Mouse (Mus musculus): ENCODE measurements around the gene Vat1. TPM values are rescaled to one million over a fixed set of nuclear protein-coding genes. Genes with fewer than 3 reads are reported as not detected.
"Not testable (repeated sequence)": the region's sequence is repeated elsewhere in the genome, so short reads cannot be mapped to it uniquely, and the experiment has no call there.

Gene Vat1
- polyA plus RNA-seq (2012; rRNA removed): 169 and 204 TPM in 2 replicates

DNA sequence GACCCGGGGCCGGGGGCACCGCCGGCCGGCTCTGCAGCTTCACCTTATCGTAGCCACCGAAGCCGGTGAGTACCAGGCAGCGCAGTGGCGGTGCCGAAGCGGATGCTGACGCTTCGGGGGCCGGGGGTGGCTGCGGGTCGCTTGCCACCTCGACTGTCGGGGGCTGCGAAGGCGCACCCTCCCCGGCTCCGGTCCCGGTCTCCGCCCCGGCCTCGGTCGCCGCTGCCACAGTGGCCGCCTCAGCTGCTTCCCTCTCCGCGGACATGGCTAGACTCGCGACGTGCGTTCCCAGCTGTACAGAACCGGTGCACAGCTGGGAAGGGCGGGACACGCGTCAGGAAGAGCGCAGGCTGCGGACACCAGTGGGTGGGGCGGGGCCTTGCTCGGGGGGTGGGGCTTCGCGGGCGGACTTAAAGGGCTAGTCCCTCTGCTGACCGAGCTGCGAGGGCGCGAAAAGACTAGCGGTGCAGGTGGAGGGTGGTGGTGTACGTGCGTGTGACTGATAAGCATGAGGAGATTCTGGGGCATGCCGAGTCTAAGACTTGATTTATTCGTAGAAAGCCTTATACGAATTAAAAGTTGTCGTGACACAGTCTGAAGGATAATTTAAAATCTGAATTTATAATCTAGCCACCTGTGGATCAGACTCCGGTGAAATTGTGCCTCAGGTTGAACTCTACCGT lies at the start of gene Vat1:
TSS of gene Vat1 (minus strand) at position 362 of the 683 bp plus-strand sequence.
- peak; percentile 89 for DNase-seq (ENCODE audit: low read depth)
- 0 out of 2 replicates have a peak, but pooled peaks have one; percentile 18 for TF ChIP-seq POLR2A (IDR thresholded peaks at IDR 0.05; ENCODE audit: borderline replicate concordance, extremely low read depth, insufficient read depth, insufficient read length, poor library complexity, severe bottlenecking)
- no peak for TF ChIP-seq CTCF (IDR thresholded peaks at IDR 0.05; ENCODE audit: borderline replicate concordance, extremely low read depth, insufficient read depth, insufficient read length)

DNA sequence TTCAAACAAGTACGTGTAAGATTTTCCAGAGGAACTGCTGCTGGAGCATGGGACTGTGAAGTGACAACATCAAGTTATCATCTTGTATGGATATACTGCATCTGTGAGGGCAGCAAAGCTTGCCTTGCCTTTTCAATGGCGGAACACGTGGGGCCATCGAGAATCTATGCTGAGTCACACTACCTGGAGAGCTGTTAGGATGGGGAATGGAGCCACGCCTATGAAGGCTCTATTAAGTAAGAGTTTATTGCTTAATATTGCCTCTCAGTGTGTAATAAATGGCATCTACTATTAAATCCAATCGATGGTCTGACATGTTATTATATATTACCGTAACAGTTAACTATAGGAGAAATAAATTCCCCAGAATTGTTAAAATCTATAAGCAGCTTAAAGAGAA lies 41.1 kb upstream of the Vat1 start:
- no peak for DNase-seq (ENCODE audit: low read depth)
- no peak for TF ChIP-seq POLR2A (IDR thresholded peaks at IDR 0.05; ENCODE audit: borderline replicate concordance, extremely low read depth, insufficient read depth, insufficient read length, poor library complexity, severe bottlenecking)
- no peak for TF ChIP-seq CTCF (IDR thresholded peaks at IDR 0.05; ENCODE audit: borderline replicate concordance, extremely low read depth, insufficient read depth, insufficient read length)

DNA sequence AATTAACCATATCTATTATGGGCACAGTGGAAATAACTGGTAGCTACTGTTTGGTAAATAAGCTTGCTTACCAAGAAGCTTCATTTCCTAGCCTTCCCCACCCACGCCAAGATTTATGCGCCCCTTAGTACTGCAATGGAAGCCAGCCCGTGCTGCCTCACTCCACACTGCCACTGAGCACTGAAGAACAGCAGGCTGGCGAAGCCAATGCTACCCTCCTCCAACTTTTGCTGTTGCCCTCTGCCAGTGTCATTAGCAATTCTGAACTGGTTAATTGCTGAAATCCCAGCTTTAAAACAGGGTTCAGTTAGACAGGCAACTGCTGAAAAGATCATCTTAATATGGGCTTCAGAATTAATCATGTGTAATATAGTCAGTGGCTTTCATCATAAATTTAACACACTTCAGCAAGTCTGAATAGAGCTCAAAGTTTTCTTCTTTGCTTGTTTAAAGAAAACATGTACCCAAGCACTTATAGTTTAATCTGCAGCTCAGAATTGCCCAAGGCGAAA lies 40.3 kb upstream of the Vat1 start:
- TF ChIP-seq POLR2A (IDR thresholded peaks at IDR 0.05; ENCODE audit: borderline replicate concordance, extremely low read depth, insufficient read depth, insufficient read length, poor library complexity, severe bottlenecking): no peak
- no peak for TF ChIP-seq CTCF (IDR thresholded peaks at IDR 0.05; ENCODE audit: borderline replicate concordance, extremely low read depth, insufficient read depth, insufficient read length)
- DNase-seq (ENCODE audit: low read depth): peak; percentile 78

DNA sequence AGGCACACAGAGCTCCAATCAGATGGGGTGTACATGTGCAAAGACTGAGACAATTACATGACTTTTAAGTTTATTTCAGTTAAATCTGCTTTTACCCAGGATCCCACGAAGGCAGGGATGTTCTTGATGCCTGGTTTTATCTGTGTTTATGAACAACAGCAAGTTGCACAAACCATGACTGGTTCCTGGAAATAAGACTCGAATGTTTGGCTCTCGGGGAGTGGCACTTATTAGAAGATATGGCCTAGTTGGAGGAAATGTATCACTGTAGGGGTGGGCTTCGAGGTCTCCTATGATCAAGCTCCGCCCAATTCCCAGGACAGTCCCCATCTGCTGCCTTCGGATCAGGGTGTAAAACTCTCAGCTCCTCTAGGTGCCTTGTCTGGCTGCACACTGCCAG lies 20.1 kb upstream of the Vat1 start:
- no peak for TF ChIP-seq CTCF (IDR thresholded peaks at IDR 0.05; ENCODE audit: borderline replicate concordance, extremely low read depth, insufficient read depth, insufficient read length)
- no peak for DNase-seq (ENCODE audit: low read depth)

GRCm38 (mm10) chr11:101485509-101486028 lies 19.5 kb upstream of the Vat1 start:
- DNase-seq (ENCODE audit: low read depth): peak; percentile 77
- TF ChIP-seq CTCF (IDR thresholded peaks at IDR 0.05; ENCODE audit: borderline replicate concordance, extremely low read depth, insufficient read depth, insufficient read length): no peak
- TF ChIP-seq POLR2A (IDR thresholded peaks at IDR 0.05; ENCODE audit: borderline replicate concordance, extremely low read depth, insufficient read depth, insufficient read length, poor library complexity, severe bottlenecking): no peak

DNA sequence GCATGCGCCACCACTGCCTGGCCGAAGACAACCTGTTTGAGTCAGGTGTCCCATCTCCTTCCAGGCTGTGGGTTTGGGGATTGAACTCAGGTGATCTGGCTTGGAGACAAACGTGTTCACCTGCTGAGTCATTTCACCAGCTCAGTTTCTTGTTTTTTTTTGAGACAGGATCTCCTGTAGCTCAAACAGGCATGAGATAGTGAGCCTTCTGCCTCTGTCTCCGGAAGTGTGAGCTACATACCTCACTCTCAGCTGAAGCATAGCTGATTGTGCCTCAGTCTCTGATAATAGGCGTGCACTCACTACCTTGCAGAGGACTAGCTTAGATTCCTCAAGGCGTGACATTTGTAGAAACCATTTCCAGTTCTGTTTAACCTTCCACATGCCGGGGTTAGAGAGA lies 18.8 kb upstream of the Vat1 start:
- no peak for TF ChIP-seq CTCF (IDR thresholded peaks at IDR 0.05; ENCODE audit: borderline replicate concordance, extremely low read depth, insufficient read depth, insufficient read length)
- no peak for TF ChIP-seq POLR2A (IDR thresholded peaks at IDR 0.05; ENCODE audit: borderline replicate concordance, extremely low read depth, insufficient read depth, insufficient read length, poor library complexity, severe bottlenecking)
- DNase-seq (ENCODE audit: low read depth): no peak

DNA sequence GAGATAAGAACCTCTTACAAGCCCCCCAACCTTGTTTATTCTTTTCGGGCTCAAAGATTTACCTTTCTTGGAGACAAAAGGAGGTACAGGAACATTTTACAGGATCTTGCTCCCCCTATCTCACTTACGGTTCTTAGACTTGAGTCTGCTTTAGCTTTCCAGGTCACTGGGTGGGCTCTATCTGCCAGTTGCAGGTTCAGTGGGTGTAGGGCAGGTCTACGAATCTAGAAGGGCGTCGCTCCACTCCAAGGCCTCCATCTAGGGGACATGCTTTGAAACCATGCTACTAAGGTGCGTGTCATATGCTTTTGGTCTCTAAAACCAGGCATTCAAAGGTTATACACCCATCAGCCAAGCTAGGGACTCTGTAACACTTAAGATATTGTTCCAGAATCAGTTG lies 18.2 kb upstream of the Vat1 start:
- no peak for DNase-seq (ENCODE audit: low read depth)
- TF ChIP-seq CTCF (IDR thresholded peaks at IDR 0.05; ENCODE audit: borderline replicate concordance, extremely low read depth, insufficient read depth, insufficient read length) (no peak), POLR2A (IDR thresholded peaks at IDR 0.05; ENCODE audit: borderline replicate concordance, extremely low read depth, insufficient read depth, insufficient read length, poor library complexity, severe bottlenecking) (no peak)

DNA sequence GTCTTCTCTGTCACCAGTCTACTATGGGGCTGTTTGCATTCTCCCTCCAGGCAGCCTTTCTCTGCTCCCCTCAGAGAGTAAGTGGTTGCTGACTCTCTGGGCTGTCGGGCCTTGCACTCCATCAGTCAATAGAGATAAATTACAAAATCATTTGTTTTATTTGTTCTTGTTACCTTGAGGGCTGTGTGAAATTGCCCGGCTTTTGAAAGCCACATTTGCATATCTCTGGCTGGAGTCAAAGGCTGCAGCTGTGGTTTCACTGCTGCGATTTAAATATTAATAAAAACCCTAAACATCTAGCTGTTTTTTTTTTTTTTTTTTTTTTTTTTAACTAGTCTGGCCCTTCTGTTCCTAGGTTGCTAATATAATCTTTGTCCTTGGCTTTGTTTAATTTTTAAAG lies 17.8 kb upstream of the Vat1 start:
- DNase-seq (ENCODE audit: low read depth): peak; percentile 71
- no peak for TF ChIP-seq POLR2A (IDR thresholded peaks at IDR 0.05; ENCODE audit: borderline replicate concordance, extremely low read depth, insufficient read depth, insufficient read length, poor library complexity, severe bottlenecking)
- TF ChIP-seq CTCF (IDR thresholded peaks at IDR 0.05; ENCODE audit: borderline replicate concordance, extremely low read depth, insufficient read depth, insufficient read length): no peak

DNA sequence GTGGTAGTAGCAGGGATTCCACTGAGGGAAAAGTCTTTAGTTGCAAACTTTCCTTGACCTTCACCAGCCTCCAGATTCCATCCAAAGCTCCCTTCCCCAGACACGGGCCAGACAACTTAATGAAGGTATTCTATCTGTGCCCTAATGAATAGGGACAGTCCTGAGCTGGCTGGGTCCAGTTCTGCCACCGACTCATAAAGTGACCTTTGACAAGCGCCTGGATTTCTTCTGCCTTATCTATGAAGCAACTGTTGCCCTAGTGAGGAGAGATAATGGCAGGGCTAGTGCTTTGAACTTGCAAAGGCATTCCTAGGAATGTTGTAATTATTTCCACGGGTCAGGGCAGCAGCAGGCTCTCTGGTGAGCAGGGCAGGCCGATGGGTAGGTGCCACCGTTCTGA lies 14.9 kb upstream of the Vat1 start:
- no peak for TF ChIP-seq CTCF (IDR thresholded peaks at IDR 0.05; ENCODE audit: borderline replicate concordance, extremely low read depth, insufficient read depth, insufficient read length)

GRCm38 (mm10) chr11:101479171-101479635 lies 13.2 kb upstream of the Vat1 start:
- DNase-seq (ENCODE audit: low read depth): peak; percentile 83
- TF ChIP-seq POLR2A (IDR thresholded peaks at IDR 0.05; ENCODE audit: borderline replicate concordance, extremely low read depth, insufficient read depth, insufficient read length, poor library complexity, severe bottlenecking) (no peak), CTCF (IDR thresholded peaks at IDR 0.05; ENCODE audit: borderline replicate concordance, extremely low read depth, insufficient read depth, insufficient read length) (no peak)

More for the DNA sequence above, 14.9 kb upstream of the Vat1 start:
- no peak for DNase-seq (ENCODE audit: low read depth)

DNA sequence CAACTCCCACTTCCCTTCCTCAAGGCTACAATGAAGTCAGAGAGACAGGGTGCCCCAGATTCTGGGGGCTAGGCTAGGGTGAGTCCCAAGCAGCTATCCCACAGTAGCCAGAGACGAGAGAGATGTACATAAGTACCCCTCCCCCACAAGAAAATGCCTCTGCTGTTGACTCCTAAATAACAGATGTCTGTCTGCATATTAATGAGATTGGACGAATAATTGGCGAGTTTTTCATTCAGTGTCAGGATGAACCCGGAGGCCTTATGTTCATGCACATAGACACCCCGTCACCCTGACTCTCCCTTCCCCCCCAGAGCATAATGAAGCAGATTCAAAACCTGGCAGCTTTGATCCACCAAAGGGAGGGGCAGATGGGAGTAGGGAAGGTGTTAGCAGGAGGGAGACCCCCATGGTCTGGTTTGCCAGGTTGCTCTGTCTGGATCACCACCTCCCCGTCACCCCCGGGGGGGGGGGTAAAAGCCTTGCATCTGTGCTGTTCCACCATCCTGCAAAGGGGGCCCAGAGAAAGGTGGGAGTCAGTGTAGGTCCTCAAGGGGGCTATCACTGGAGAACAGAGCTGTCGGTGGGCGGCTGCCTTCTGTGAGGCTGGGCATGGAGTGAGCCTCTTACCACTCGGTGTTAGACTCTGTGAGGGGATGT lies 11.7 kb upstream of the Vat1 start:
- peak; percentile 96 for DNase-seq (ENCODE audit: low read depth)
- TF ChIP-seq CTCF (IDR thresholded peaks at IDR 0.05; ENCODE audit: borderline replicate concordance, extremely low read depth, insufficient read depth, insufficient read length): no peak
- TF ChIP-seq POLR2A (IDR thresholded peaks at IDR 0.05; ENCODE audit: borderline replicate concordance, extremely low read depth, insufficient read depth, insufficient read length, poor library complexity, severe bottlenecking): no peak

DNA sequence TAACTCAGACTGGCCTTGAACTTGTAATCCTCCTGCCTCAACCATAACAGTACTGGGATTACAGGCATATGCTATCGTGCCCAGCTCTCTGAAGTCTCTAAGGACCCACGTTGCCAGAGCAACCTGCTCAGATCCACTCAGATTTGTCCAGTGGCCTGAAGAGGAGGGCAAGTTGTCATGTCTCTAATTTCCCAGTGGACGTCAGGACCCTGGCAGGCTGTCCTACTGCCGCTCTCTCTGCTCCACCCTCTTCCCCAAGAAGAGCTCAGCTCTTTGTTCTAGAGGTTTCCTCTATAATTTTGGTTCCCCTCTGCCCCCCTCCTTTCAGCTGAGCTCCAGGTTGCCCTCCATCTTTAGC lies 11.1 kb upstream of the Vat1 start:
- DNase-seq (ENCODE audit: low read depth): peak; percentile 87
- no peak for TF ChIP-seq CTCF (IDR thresholded peaks at IDR 0.05; ENCODE audit: borderline replicate concordance, extremely low read depth, insufficient read depth, insufficient read length)
- TF ChIP-seq POLR2A (IDR thresholded peaks at IDR 0.05; ENCODE audit: borderline replicate concordance, extremely low read depth, insufficient read depth, insufficient read length, poor library complexity, severe bottlenecking): no peak

DNA sequence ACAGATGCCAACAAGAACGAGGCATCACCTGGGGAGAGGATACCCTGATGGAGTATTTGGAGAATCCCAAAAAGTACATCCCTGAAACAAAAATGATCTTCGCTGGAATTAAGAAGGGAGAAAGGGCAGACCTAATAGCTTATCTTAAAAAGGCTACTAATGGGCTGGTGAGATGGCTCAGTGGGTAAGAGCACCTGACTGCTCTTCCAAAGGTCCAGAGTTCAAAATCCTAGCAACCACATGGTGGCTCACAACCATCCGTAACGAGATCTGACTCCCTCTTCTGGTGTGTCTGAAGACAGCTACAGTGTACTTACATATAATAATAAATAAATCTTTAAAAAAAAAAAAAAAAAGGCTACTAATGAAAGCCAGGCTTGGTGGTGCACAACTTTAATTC lies 10.3 kb upstream of the Vat1 start:
- DNase-seq (ENCODE audit: low read depth): not testable (repeated sequence)

Measured in brain, embryonic 14.5 days (tissue).